Mouse (Mus musculus) hindbrain, embryonic 16.5 days (tissue): ENCODE measurements around the gene Lsm14b. TPM values are rescaled to one million over a fixed set of nuclear protein-coding genes. Genes with fewer than 3 reads are reported as not detected.
A peak's percentile ranks its signal among the peaks of the same experiment; 100 is the strongest.

ENCODE experiments used
- ATAC-seq: fragments of 200-750 bp; cut with Nextera tagmentation; 2 replicates; pipeline ENCODE4 v1.8.0; 2017; ENCODE audit warnings: moderate TSS enrichment, moderate library complexity
- H3K27ac ChIP-seq: fragments of 300-500 bp; sonication (generic); 2 replicates; pipeline ENCODE4 v1.5.1; 2014; ENCODE audit warnings: low read depth, mild to moderate bottlenecking, control low read depth, low read length, moderate library complexity
- H3K27me3 ChIP-seq: fragments of 300-500 bp; sonication (generic); replicated peaks from 2 replicates; pipeline ENCODE4 v1.6.1; 2014; ENCODE audit warnings: low read length; ENCODE audit not compliant: control insufficient read depth, insufficient read depth
- H3K36me3 ChIP-seq: fragments of 300-500 bp; sonication (generic); 2 replicates; pipeline ENCODE4 v1.6.1; 2014; ENCODE audit warnings: mild to moderate bottlenecking, low read length, moderate library complexity, mixed read lengths; ENCODE audit not compliant: control insufficient read depth, insufficient read depth
- H3K4me1 ChIP-seq: fragments of 300-500 bp; sonication (generic); 2 replicates; pipeline ENCODE4 v1.6.1; 2014; ENCODE audit warnings: low read depth, low read length; ENCODE audit not compliant: control insufficient read depth, insufficient read depth
- H3K4me2 ChIP-seq: fragments of 300-500 bp; sonication (generic); 2 replicates; pipeline ENCODE4 v1.6.1; 2014; ENCODE audit warnings: mild to moderate bottlenecking, low read length, control low read depth, moderate library complexity
- H3K4me3 ChIP-seq: fragments of 300-500 bp; sonication (generic); 2 replicates; pipeline ENCODE4 v1.5.1; 2014; ENCODE audit warnings: mild to moderate bottlenecking, low read length, control low read depth, moderate library complexity
- H3K9ac ChIP-seq: fragments of 300-500 bp; sonication (generic); 2 replicates; pipeline ENCODE4 v1.6.1; 2014; ENCODE audit warnings: low read depth, mild to moderate bottlenecking, control low read depth, low read length, moderate library complexity
- H3K9me3 ChIP-seq: fragments of 300-500 bp; sonication (generic); 2 replicates; pipeline ENCODE4 v1.6.1; 2014; ENCODE audit warnings: mild to moderate bottlenecking, low read length, moderate library complexity; ENCODE audit not compliant: control insufficient read depth
- WGBS: fragments of 180-500 bp; shearing (Covaris S2); extraction: QIAGEN DNeasy Blood & Tissue Kit; methylation state at CpG from one replicate; pipeline ENCODE4 v1.1.7; 2014; 5-methylcytosine and 5-hydroxymethylcytosine counted together
- polyA plus RNA-seq: library from polyadenylated mRNA; unstranded; fragments of >200 nt; fragmentation: Nextera tagmentation; extraction: Ambion mirVana; gene quantifications from 2 replicates; pipeline ENCODE4 v1.2.1, GENCODE M21; 2015

Lsm14b gene
- polyA plus RNA-seq, 1 experiment from 2014 or later, result 9.3 TPM

- peaks cover 4% of the 10 kb centered on the region for H3K27me3 ChIP-seq
- peak overlapping the region; percentile 95 for H3K27ac ChIP-seq
- no peaks in the 10 kb centered on the region for H3K9me3 ChIP-seq
- peaks cover 35% of the 10 kb centered on the region for H3K4me1 ChIP-seq
- peak overlapping the region; percentile 76 for H3K4me2 ChIP-seq
- WGBS, result under 1% methylated on average over 6 of the region's 6 CpGs
- ATAC-seq, result no peak
- H3K9ac ChIP-seq, result peak overlapping the region; percentile 95
- H3K36me3 ChIP-seq, result peaks cover 9% of the 10 kb centered on the region; the same call in 1 of the 2 replicates
- peak overlapping the region; percentile 91 for H3K4me3 ChIP-seq
These were observed 1.0 kb downstream of the Lsm14b start for GRCm38 (mm10) chr2:180025861-180026200.

- Histone ChIP-seq H3K27ac (no peak overlapping the region), H3K36me3 (peaks cover 23% of the 10 kb centered on the region), H3K27me3 (no peaks in the 10 kb centered on the region; the same call in 1 of the 2 replicates), H3K9me3 (no peaks in the 10 kb centered on the region), H3K4me3 (peak overlapping the region; percentile 91), H3K9ac (peak overlapping the region; percentile 1; the same call in 1 of the 2 replicates), H3K4me1 (peaks cover 35% of the 10 kb centered on the region), H3K4me2 (peak overlapping the region; percentile 76)
- ATAC-seq, result no peak
- WGBS, result 58% methylated on average over 9 of the region's 9 CpGs
These were observed 3.0 kb downstream of the Lsm14b start for GRCm38 (mm10) chr2:180027768-180028167.

GRCm38 (mm10) chr2:180031270-180031669 lies 6.5 kb downstream of the Lsm14b start:
- H3K27ac ChIP-seq, result no peak overlapping the region
- no peak for ATAC-seq
- no peaks in the 10 kb centered on the region for H3K9me3 ChIP-seq
- WGBS, result 77% methylated on average over 6 of the region's 6 CpGs
- H3K36me3 ChIP-seq, result peaks cover 47% of the 10 kb centered on the region
- H3K4me1 ChIP-seq, result peaks cover 27% of the 10 kb centered on the region
- no peaks in the 10 kb centered on the region for H3K27me3 ChIP-seq
- no peak overlapping the region for H3K4me2 ChIP-seq
- no peak overlapping the region for H3K4me3 ChIP-seq
- no peak overlapping the region for H3K9ac ChIP-seq

- 75% methylated on average over 3 of the region's 3 CpGs for WGBS
- Histone ChIP-seq H3K27ac (no peak overlapping the region), H3K4me1 (peaks cover 11% of the 10 kb centered on the region), H3K27me3 (no peaks in the 10 kb centered on the region), H3K4me3 (no peak overlapping the region), H3K36me3 (peaks cover 61% of the 10 kb centered on the region), H3K4me2 (no peak overlapping the region), H3K9ac (no peak overlapping the region), H3K9me3 (no peaks in the 10 kb centered on the region)
- ATAC-seq, result no peak
These were observed 8.1 kb downstream of the Lsm14b start for GRCm38 (mm10) chr2:180032925-180033324.

GRCm38 (mm10) chr2:180033956-180034355 lies 9.2 kb downstream of the Lsm14b start:
- no peaks in the 10 kb centered on the region for H3K27me3 ChIP-seq
- no peak overlapping the region for H3K9ac ChIP-seq
- no peak overlapping the region for H3K4me3 ChIP-seq
- H3K36me3 ChIP-seq, result peaks cover 70% of the 10 kb centered on the region
- H3K9me3 ChIP-seq, result no peaks in the 10 kb centered on the region
- H3K4me2 ChIP-seq, result no peak overlapping the region
- no peak; the same call in 1 of the 2 replicates for ATAC-seq
- no peak overlapping the region for H3K27ac ChIP-seq
- WGBS, result 68% methylated on average over 3 of the region's 3 CpGs
- H3K4me1 ChIP-seq, result peaks cover under 1% of the 10 kb centered on the region

GRCm38 (mm10) chr2:180034753-180035152 lies 10.0 kb downstream of the Lsm14b start:
- H3K9ac ChIP-seq, result no peak overlapping the region
- no peak overlapping the region for H3K4me3 ChIP-seq
- peaks cover 70% of the 10 kb centered on the region for H3K36me3 ChIP-seq
- H3K4me2 ChIP-seq, result no peak overlapping the region
- 69% methylated on average over 5 of the region's 5 CpGs for WGBS
- H3K27ac ChIP-seq, result no peak overlapping the region
- no peak for ATAC-seq
- no peaks in the 10 kb centered on the region for H3K27me3 ChIP-seq
- H3K9me3 ChIP-seq, result no peaks in the 10 kb centered on the region
- H3K4me1 ChIP-seq, result peaks cover 2% of the 10 kb centered on the region; the same call in 1 of the 2 replicates

GRCm38 (mm10) chr2:180040406-180040805 lies 15.6 kb downstream of the Lsm14b start:
- peaks cover 33% of the 10 kb centered on the region for H3K36me3 ChIP-seq
- no peak for ATAC-seq
- peak overlapping the region; percentile 57 for H3K4me2 ChIP-seq
- peak overlapping the region; percentile 30 for H3K9ac ChIP-seq
- H3K9me3 ChIP-seq, result no peaks in the 10 kb centered on the region
- no peaks in the 10 kb centered on the region for H3K27me3 ChIP-seq
- no peak overlapping the region for H3K4me3 ChIP-seq
- H3K27ac ChIP-seq, result no peak overlapping the region
- peaks cover 34% of the 10 kb centered on the region for H3K4me1 ChIP-seq
- 67% methylated on average over 6 of the region's 6 CpGs for WGBS

GRCm38 (mm10) chr2:180041577-180042255 lies 16.9 kb downstream of the Lsm14b start:
- Histone ChIP-seq H3K4me2 (peak overlapping the region; percentile 57), H3K9me3 (no peaks in the 10 kb centered on the region), H3K27ac (peak overlapping the region; percentile 98), H3K4me1 (peaks cover 34% of the 10 kb centered on the region), H3K27me3 (no peaks in the 10 kb centered on the region), H3K9ac (peak overlapping the region; percentile 97), H3K4me3 (peak overlapping the region; percentile 97), H3K36me3 (peaks cover 21% of the 10 kb centered on the region)
- WGBS, result under 1% methylated on average over 46 of the region's 66 CpGs
- peak; percentile 66 for ATAC-seq

GRCm38 (mm10) chr2:180042256-180042857 lies 17.6 kb downstream of the Lsm14b start, which contains the start of the genes Psma7 and Ss18l1:
TSS of gene Psma7 (minus strand) at chr2:180042433.
TSS of gene Ss18l1 (plus strand) at chr2:180042509.
- under 1% methylated on average over 65 of the region's 78 CpGs for WGBS
- no peaks in the 10 kb centered on the region for H3K9me3 ChIP-seq
- H3K9ac ChIP-seq, result peak within 1 kb of the TSS; percentile 97
- H3K27me3 ChIP-seq, result no peaks in the 10 kb centered on the region
- ATAC-seq, result peak; percentile 95
- H3K36me3 ChIP-seq, result peaks cover 16% of the 10 kb centered on the region
- H3K27ac ChIP-seq, result peak within 1 kb of the TSS; percentile 98
- peak within 1 kb of the TSS; percentile 77 for H3K4me2 ChIP-seq
- H3K4me3 ChIP-seq, result peak within 1 kb of the TSS; percentile 97
- peaks cover 34% of the 10 kb centered on the region for H3K4me1 ChIP-seq
